Mouse (Mus musculus): ENCODE measurements around the gene Adgrd1. TPM values are rescaled to one million over a fixed set of nuclear protein-coding genes. Genes with fewer than 3 reads are reported as not detected.

Adgrd1 gene
- total and polyA plus RNA-seq, 3 experiments = 0.27 to 0.56 TPM; not detected in 1

GRCm38 (mm10) chr5:129208845-129209244 is 112.3 kb downstream of the Adgrd1 start:
- TF ChIP-seq GATA1 (IDR thresholded peaks at IDR 0.05; ENCODE audit: low read depth, low read length) (no peak), BHLHE40 (IDR thresholded peaks at IDR 0.05; ENCODE audit: borderline replicate concordance, low read depth, low read length) (no peak), CTCF (IDR thresholded peaks at IDR 0.05 in 2 of 3, conservative IDR thresholded peaks at IDR 0.05 in 1 of 3; ENCODE audit: control insufficient read depth in 1 of 3, insufficient read depth in 1 of 3, low read depth in 2 of 3, low read length in 3 of 3, poor library complexity in 1 of 3, severe bottlenecking in 1 of 3) (no peak), JUND (IDR thresholded peaks at IDR 0.05; ENCODE audit: low read depth, low read length) (no peak), POLR2AphosphoS2 (IDR thresholded peaks at IDR 0.05; ENCODE audit: low read length) (no peak), ZC3H11A (IDR thresholded peaks at IDR 0.05; ENCODE audit: low read depth, low read length) (no peak), MAZ (IDR thresholded peaks at IDR 0.05; ENCODE audit: low read depth, low read length) (no peak), TBP (IDR thresholded peaks at IDR 0.05; ENCODE audit: low read depth, low read length) (no peak), ELF1 (IDR thresholded peaks at IDR 0.05; ENCODE audit: low read depth, low read length) (no peak), ZNF384 (IDR thresholded peaks at IDR 0.05; ENCODE audit: low read depth, low read length) (no peak), GABPA (IDR thresholded peaks at IDR 0.05; ENCODE audit: low read depth, low read length) (no peak), RCOR1 (IDR thresholded peaks at IDR 0.05; ENCODE audit: low read depth, low read length) (no peak), POLR2AphosphoS5 (IDR thresholded peaks at IDR 0.05; ENCODE audit: borderline replicate concordance, low read depth, low read length) (no peak), ZKSCAN1 (IDR thresholded peaks at IDR 0.05; ENCODE audit: low read depth, low read length) (no peak), NRF1 (IDR thresholded peaks at IDR 0.05; ENCODE audit: insufficient read depth, low read depth, low read length, poor library complexity, severe bottlenecking) (no peak), MAX (IDR thresholded peaks at IDR 0.05; ENCODE audit: low read length) (no peak), CHD1 (IDR thresholded peaks at IDR 0.05; ENCODE audit: low read depth, low read length) (no peak), EP300 (IDR thresholded peaks at IDR 0.05; ENCODE audit: low read depth in 1 of 2, low read length in 2 of 2) (no peak)
- H3K27ac ChIP-seq (ENCODE audit: control insufficient read depth, low read depth, low read length) = no peak overlapping the region
- H3K4me1 ChIP-seq (ENCODE audit: control insufficient read depth in 1 of 2, insufficient read depth in 2 of 2, low read length in 2 of 2) = no peaks in the 10 kb centered on the region
- H3K9ac ChIP-seq (ENCODE audit: control insufficient read depth, low read depth, low read length, poor library complexity, severe bottlenecking) = no peak overlapping the region
- no peaks in the 10 kb centered on the region for H3K9me3 ChIP-seq (replicated peaks; ENCODE audit: insufficient read depth, low read length)
- no peaks in the 10 kb centered on the region for H3K27me3 ChIP-seq (ENCODE audit: control insufficient read depth in 1 of 2, insufficient read depth in 2 of 2, low read length in 2 of 2)
- H3K4me3 ChIP-seq (ENCODE audit: control insufficient read depth in 1 of 2, insufficient read depth in 1 of 2, low read depth in 2 of 2, low read length in 2 of 2) = no peak overlapping the region
- DNase-seq (ENCODE audit: low read depth, low spot score) = no peak
- H3K36me3 ChIP-seq (ENCODE audit: control insufficient read depth in 1 of 2, insufficient read depth in 2 of 2, low read length in 2 of 2) = no peaks in the 10 kb centered on the region
- no peaks in the 10 kb centered on the region for H3K79me2 ChIP-seq (ENCODE audit: control insufficient read depth, insufficient read depth, low read length, poor library complexity)

- no peak for TF ChIP-seq EP300 (IDR thresholded peaks at IDR 0.05; ENCODE audit: low read depth in 1 of 2, low read length in 2 of 2)
- no peak for TF ChIP-seq TAL1 (IDR thresholded peaks at IDR 0.05; ENCODE audit: low read length)
- Histone ChIP-seq H3K9me3 (replicated peaks; ENCODE audit: insufficient read depth, low read length) (no peaks in the 10 kb centered on the region), H3K9ac (ENCODE audit: control insufficient read depth, low read depth, low read length, poor library complexity, severe bottlenecking) (no peak overlapping the region), H3K27ac (ENCODE audit: control insufficient read depth, low read depth, low read length) (no peak overlapping the region), H3K79me2 (ENCODE audit: control insufficient read depth, insufficient read depth, low read length, poor library complexity) (no peaks in the 10 kb centered on the region), H3K4me3 (ENCODE audit: control insufficient read depth in 1 of 2, insufficient read depth in 1 of 2, low read depth in 2 of 2, low read length in 2 of 2) (no peak overlapping the region), H3K36me3 (ENCODE audit: control insufficient read depth in 1 of 2, insufficient read depth in 2 of 2, low read length in 2 of 2) (no peaks in the 10 kb centered on the region), H3K27me3 (ENCODE audit: control insufficient read depth in 1 of 2, insufficient read depth in 2 of 2, low read length in 2 of 2) (no peaks in the 10 kb centered on the region), H3K4me1 (ENCODE audit: control insufficient read depth in 1 of 2, insufficient read depth in 2 of 2, low read length in 2 of 2) (no peaks in the 10 kb centered on the region)
- DNase-seq (ENCODE audit: low read depth, low spot score) = no peak
These were observed 115.0 kb downstream of the Adgrd1 start for GRCm38 (mm10) chr5:129211385-129212031.

All from MEL (cell line).